Mouse (Mus musculus) lung, adult 2 months (tissue): ENCODE data around the gene Lrrc8c. TPM values are rescaled to one million over a fixed set of nuclear protein-coding genes. Genes with fewer than 3 reads are reported as not detected.

Experiments used
- DNase-seq: peaks from one replicate; pipeline ENCODE4 v3.0.0; 2022
- H3K4me1 ChIP-seq: fragments of 200-500 bp; 2 replicates; pipeline ENCODE4 v1.6.1; 2011; ENCODE audit warnings: low read length; ENCODE audit not compliant: control insufficient read depth, insufficient read depth
- H3K4me3 ChIP-seq: fragments of 200-500 bp; replicated peaks from 2 replicates; pipeline ENCODE3; 2011; ENCODE audit warnings: low read depth, mild to moderate bottlenecking, control low read depth, low read length; ENCODE audit errors: extremely low read depth
- CTCF ChIP-seq: fragments of 200-500 bp; IDR thresholded peaks from 2 replicates; pipeline ENCODE4 v1.5.1; 2011; ENCODE audit warnings: mild to moderate bottlenecking, low read length, control low read depth; ENCODE audit not compliant: insufficient read depth
- POLR2A ChIP-seq: fragments of 200-500 bp; IDR thresholded peaks from 2 replicates; pipeline ENCODE4 v1.6.1; 2011; ENCODE audit warnings: low read depth, mild to moderate bottlenecking, control low read depth, low read length, borderline replicate concordance; ENCODE audit errors: extremely low read depth
- WGBS: fragments of 180-500 bp; shearing (Covaris S2); methylation state at CpG from one replicate; pipeline ENCODE4 v1.1.7; 2018; 5-methylcytosine and 5-hydroxymethylcytosine counted together
- polyA plus RNA-seq: library from polyadenylated mRNA; depleted of rRNA; stranded (reverse); fragments of >200 nt; gene quantifications from 2 replicates; pipeline ENCODE4 v1.2.3, GENCODE M21; 2012

Lrrc8c gene
- polyA plus RNA-seq, 1 experiment, result 51.6 TPM

DNA sequence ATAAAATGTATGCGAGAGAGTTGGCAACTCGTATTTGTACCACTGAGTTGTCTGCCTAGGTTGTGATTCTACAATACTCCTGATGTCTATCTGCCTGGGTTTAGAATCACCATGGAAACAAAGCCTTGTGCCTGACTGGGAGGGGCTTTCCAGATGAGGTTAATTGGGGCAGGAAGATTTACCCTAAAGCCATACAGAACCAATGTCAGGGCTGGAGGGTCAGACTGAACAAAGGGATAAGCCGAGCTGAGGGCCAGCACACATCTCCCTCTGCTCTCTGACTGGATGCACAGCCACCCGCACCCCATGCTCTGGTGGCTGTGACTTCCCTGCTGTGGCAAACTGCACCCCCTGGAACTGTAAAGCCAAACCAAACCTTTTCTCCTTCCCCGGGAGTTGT is 94.8 kb downstream of the Lrrc8c start:
- Histone ChIP-seq H3K4me1 (peaks cover 11% of the 10 kb centered on the region), H3K4me3 (no peak overlapping the region)
- no peak for DNase-seq
- TF ChIP-seq POLR2A (no peak), CTCF (no peak)
- WGBS, result 60% methylated on average over 5 of the region's 5 CpGs

DNA sequence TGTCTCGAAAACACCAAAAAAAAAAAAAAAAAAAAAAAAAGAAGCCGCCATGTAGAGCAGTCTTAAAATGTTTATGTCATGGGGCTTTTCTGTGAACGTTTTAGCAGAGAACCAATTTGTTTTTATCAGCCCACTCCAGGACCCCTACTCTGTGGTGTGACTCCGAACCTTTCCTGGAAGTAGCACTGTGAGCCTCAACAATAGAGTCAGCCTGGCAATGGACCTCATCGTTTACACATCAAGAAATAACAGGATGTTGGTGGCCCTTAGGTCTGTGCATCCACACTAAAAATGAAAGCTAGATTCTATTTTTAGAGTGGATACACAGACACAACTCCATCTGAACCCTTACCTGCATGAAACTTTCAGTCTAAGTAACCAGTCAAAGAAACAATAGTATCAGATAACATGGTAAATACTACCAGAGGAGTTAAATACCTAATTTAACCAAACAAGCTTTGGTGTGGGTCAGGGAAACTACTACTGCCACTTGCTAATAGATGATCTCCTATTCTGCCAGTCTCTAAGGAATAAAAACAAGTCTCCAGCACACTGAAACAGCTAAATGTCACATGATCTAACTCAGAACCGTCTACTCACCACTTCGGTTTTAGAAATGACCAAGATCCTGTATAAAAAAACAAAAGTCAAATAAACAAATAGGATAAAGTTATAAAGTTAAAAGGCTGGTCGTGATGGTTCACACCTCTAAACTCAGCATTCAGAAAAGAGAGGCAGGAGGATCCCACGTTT is 95.7 kb downstream of the Lrrc8c start:
- DNase-seq, result no peak
- WGBS, result 34% methylated on average over 9 of the region's 9 CpGs
- TF ChIP-seq CTCF, result no peak
- TF ChIP-seq POLR2A, result no peak
- no peak overlapping the region for H3K4me3 ChIP-seq
- peaks cover 11% of the 10 kb centered on the region for H3K4me1 ChIP-seq

DNA sequence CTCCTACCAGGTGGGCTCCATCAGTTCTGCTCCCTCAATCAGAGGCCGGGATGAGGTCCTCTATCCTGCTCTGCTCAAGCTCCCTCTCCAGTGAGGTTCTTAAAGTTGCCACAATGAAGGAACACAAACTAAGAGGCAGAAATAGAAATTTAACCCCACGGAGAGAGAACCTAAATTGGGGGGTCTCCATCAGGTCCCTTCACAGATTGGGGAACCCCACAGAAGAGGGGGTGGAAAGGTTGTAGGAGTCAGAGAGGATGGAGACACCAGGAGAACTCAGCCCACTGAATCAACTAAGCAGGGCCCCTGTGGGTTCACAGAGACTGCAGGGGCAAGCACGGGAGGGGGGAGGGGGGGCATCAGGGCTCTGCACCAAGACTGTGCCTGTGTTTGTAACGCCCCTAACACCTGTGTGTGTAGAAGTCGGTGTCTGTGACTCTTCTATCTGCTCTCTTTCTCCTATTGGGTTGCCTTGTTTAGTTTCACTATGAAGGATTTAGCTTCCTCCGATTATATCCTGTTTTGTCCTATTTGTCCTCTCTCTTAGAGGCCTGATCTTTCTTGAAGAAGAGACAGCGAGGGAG is 96.8 kb downstream of the Lrrc8c start:
- no peak for DNase-seq

GRCm38 (mm10) chr5:105616538-105616937 is 97.3 kb downstream of the Lrrc8c start:
- Histone ChIP-seq H3K4me3 (no peak overlapping the region), H3K4me1 (peaks cover 25% of the 10 kb centered on the region)
- TF ChIP-seq CTCF (no peak), POLR2A (no peak)
- WGBS, result 58% methylated on average over 5 of the region's 5 CpGs
- DNase-seq, result no peak

More for the DNA sequence above, 96.8 kb downstream of the Lrrc8c start:
- H3K4me3 ChIP-seq, result no peak overlapping the region
- peaks cover 21% of the 10 kb centered on the region for H3K4me1 ChIP-seq
- TF ChIP-seq CTCF, result no peak
- TF ChIP-seq POLR2A, result no peak
- 44% methylated on average over 7 of the region's 7 CpGs for WGBS

- peaks cover 30% of the 10 kb centered on the region for H3K4me1 ChIP-seq
- no peak overlapping the region for H3K4me3 ChIP-seq
- TF ChIP-seq CTCF, result no peak
- no peak for TF ChIP-seq POLR2A
- no peak for DNase-seq
These were observed 99.3 kb downstream of the Lrrc8c start for GRCm38 (mm10) chr5:105618510-105618909.

- H3K4me1 ChIP-seq, result peaks cover 29% of the 10 kb centered on the region
- no peak for TF ChIP-seq CTCF
- TF ChIP-seq POLR2A, result no peak
- H3K4me3 ChIP-seq, result no peak overlapping the region
- 92% methylated on average over 2 of the region's 2 CpGs for WGBS
- DNase-seq, result no peak
These were observed 100.5 kb downstream of the Lrrc8c start for GRCm38 (mm10) chr5:105619666-105620065.

- DNase-seq, result no peak
- Histone ChIP-seq H3K4me1 (peaks cover 33% of the 10 kb centered on the region), H3K4me3 (no peak overlapping the region)
- no peak for TF ChIP-seq POLR2A
- TF ChIP-seq CTCF, result no peak
- 28% methylated on average over 6 of the region's 6 CpGs for WGBS
These were observed 101.4 kb downstream of the Lrrc8c start for GRCm38 (mm10) chr5:105620505-105621116.

- H3K4me1 ChIP-seq, result peaks cover 34% of the 10 kb centered on the region
- WGBS, result 34% methylated on average over 4 of the region's 4 CpGs
- no peak overlapping the region for H3K4me3 ChIP-seq
- TF ChIP-seq POLR2A (no peak), CTCF (no peak)
- no peak for DNase-seq
These were observed 104.0 kb downstream of the Lrrc8c start for GRCm38 (mm10) chr5:105623074-105623713.

DNA sequence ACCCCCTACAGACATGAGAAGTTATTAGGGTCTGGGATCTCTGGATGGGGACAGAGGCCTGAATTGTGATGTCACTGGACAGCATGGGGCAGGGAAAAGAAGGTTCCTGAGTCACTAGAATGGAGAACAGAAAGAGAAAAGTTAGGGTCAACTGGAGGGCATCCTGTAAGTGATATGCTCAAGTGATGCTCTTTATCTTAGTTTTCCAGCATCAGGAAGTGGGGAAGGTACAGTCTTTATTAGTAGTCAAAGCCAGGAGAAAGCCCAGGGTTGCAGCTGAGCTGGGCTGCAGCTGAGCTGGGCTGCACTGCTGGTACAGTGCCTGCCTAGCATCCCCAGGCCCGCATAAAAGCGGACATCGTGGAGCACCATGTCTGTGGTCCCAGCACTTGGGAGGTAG is 105.1 kb downstream of the Lrrc8c start:
- no peak overlapping the region for H3K4me3 ChIP-seq
- TF ChIP-seq CTCF (no peak), POLR2A (no peak)
- DNase-seq, result no peak
- H3K4me1 ChIP-seq, result peaks cover 34% of the 10 kb centered on the region
- WGBS, result 93% methylated on average over 3 of the region's 3 CpGs
